Mouse (Mus musculus) olfactory bulb, adult 2 months (tissue): ENCODE measurements around the gene Ntn1.

Source experiments
- CTCF ChIP-seq: fragments of 200-500 bp; IDR thresholded peaks from 2 replicates; pipeline ENCODE4 v1.5.1; 2012; ENCODE audit warnings: low read depth, mild to moderate bottlenecking, low read length, moderate library complexity; ENCODE audit not compliant: insufficient read depth
- POLR2A ChIP-seq: fragments of 200-500 bp; IDR thresholded peaks from 2 replicates; pipeline ENCODE4 v1.6.1; 2012; ENCODE audit warnings: mild to moderate bottlenecking, low read depth, low read length, moderate library complexity; ENCODE audit not compliant: insufficient read depth

DNA sequence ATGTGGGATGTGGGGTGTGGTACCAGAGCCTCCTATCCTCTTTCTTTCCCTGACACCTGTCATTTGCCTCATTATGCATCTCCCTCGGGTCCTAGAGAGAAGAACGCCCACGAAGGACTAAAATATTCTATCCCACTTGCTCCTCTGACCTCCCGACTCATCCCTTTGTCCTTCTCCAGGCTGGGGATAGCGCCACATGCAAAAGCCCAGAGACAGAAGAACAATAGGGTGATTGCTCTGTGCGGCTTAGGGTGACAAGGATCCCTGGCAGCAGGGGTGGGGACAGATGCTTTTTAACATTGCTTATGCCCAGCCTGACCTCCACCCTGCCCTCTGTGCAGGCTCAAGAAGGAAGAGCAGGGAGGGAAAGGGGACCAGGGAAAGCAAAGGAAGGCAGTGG is 152.7 kb downstream of the Ntn1 start:
- TF ChIP-seq POLR2A (no peak), CTCF (no peak)
